Mouse (Mus musculus): ENCODE results near the gene Ptn.

The Ptn gene

DNA sequence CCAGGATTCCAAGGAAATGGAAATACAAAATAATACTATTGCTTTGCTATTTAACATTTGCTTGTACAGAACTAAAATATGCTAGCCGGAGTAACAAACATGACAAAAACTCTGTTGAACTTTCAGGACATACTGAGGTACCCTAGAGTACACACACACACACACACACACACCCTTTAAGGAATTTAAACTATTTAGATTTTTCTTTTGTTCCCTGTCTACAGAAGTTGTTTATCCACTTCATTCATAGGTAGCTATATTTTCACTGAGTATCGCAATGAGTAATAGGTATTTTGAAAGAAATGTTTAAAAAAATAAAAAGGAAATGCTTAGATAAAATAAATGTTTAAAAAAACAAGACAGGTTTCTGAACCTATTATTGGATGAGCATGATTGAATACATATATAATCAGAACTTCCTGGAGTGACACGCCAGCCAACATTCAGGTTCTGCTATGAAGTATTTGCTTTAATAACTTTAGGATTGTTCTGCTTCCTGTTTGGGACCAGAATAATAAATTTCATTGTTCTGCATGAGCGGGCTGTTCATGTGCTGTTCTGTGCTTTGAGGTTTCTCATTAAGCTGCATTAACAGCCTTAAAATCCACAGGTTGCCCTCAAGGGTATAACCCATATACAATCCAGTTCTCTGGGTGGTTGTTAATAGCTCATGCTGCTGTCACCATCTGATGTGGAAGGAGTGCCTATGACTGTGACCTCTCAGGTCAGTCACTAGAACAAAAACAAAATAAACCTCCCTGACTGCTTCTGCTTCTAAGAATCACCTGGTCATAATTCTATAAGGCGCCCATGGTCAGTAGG, 32.3 kb upstream of the Ptn start:
- Histone ChIP-seq H3K36me3 (ENCODE audit: insufficient read depth, low read length) (no peaks in the 10 kb centered on the region), H3K4me3 (replicated peaks; ENCODE audit: low read length) (no peak overlapping the region), H3K27me3 (ENCODE audit: insufficient read depth, low read length) (no peaks in the 10 kb centered on the region), H3K9me3 (ENCODE audit: low read length) (no peaks in the 10 kb centered on the region), H3K4me1 (replicated peaks; ENCODE audit: low read depth, low read length) (no peaks in the 10 kb centered on the region)
- TF ChIP-seq POU5F1 (IDR thresholded peaks at IDR 0.05; ENCODE audit: borderline replicate concordance, low read length) (no peak), NANOG (IDR thresholded peaks at IDR 0.05; ENCODE audit: borderline replicate concordance, low read length) (no peak), CTCF (conservative IDR thresholded peaks at IDR 0.05; ENCODE audit: low read length) (no peak)

- Histone ChIP-seq H3K4me3 (replicated peaks; ENCODE audit: low read length) (no peak overlapping the region), H3K9me3 (ENCODE audit: low read length) (no peaks in the 10 kb centered on the region), H3K27me3 (ENCODE audit: insufficient read depth, low read length) (no peaks in the 10 kb centered on the region), H3K36me3 (ENCODE audit: insufficient read depth, low read length) (no peaks in the 10 kb centered on the region), H3K4me1 (replicated peaks; ENCODE audit: low read depth, low read length) (no peaks in the 10 kb centered on the region)
- no peak for TF ChIP-seq CTCF (conservative IDR thresholded peaks at IDR 0.05; ENCODE audit: low read length)
- TF ChIP-seq NANOG (IDR thresholded peaks at IDR 0.05; ENCODE audit: borderline replicate concordance, low read length), result no peak
- TF ChIP-seq POU5F1 (IDR thresholded peaks at IDR 0.05; ENCODE audit: borderline replicate concordance, low read length), result no peak
These were observed 31.7 kb upstream of the Ptn start for GRCm38 (mm10) chr6:36841701-36842100.

- Histone ChIP-seq H3K36me3 (ENCODE audit: insufficient read depth, low read length) (no peaks in the 10 kb centered on the region), H3K4me1 (replicated peaks; ENCODE audit: low read depth, low read length) (no peaks in the 10 kb centered on the region), H3K27me3 (ENCODE audit: insufficient read depth, low read length) (no peaks in the 10 kb centered on the region), H3K4me3 (replicated peaks; ENCODE audit: low read length) (no peak overlapping the region), H3K9me3 (ENCODE audit: low read length) (no peaks in the 10 kb centered on the region)
- no peak for TF ChIP-seq POU5F1 (IDR thresholded peaks at IDR 0.05; ENCODE audit: borderline replicate concordance, low read length)
- no peak for TF ChIP-seq CTCF (conservative IDR thresholded peaks at IDR 0.05; ENCODE audit: low read length)
- no peak for TF ChIP-seq NANOG (IDR thresholded peaks at IDR 0.05; ENCODE audit: borderline replicate concordance, low read length)
These were observed 31.2 kb upstream of the Ptn start for GRCm38 (mm10) chr6:36841174-36841573.

GRCm38 (mm10) chr6:36838747-36839146, 28.7 kb upstream of the Ptn start:
- Histone ChIP-seq H3K27me3 (ENCODE audit: insufficient read depth, low read length) (no peaks in the 10 kb centered on the region), H3K4me3 (replicated peaks; ENCODE audit: low read length) (no peak overlapping the region), H3K36me3 (ENCODE audit: insufficient read depth, low read length) (no peaks in the 10 kb centered on the region), H3K4me1 (replicated peaks; ENCODE audit: low read depth, low read length) (no peaks in the 10 kb centered on the region), H3K9me3 (ENCODE audit: low read length) (no peaks in the 10 kb centered on the region)
- no peak for TF ChIP-seq NANOG (IDR thresholded peaks at IDR 0.05; ENCODE audit: borderline replicate concordance, low read length)
- no peak for TF ChIP-seq POU5F1 (IDR thresholded peaks at IDR 0.05; ENCODE audit: borderline replicate concordance, low read length)
- TF ChIP-seq CTCF (conservative IDR thresholded peaks at IDR 0.05; ENCODE audit: low read length), result no peak

- TF ChIP-seq POU5F1 (IDR thresholded peaks at IDR 0.05; ENCODE audit: borderline replicate concordance, low read length), result no peak
- no peak for TF ChIP-seq CTCF (conservative IDR thresholded peaks at IDR 0.05; ENCODE audit: low read length)
- TF ChIP-seq NANOG (IDR thresholded peaks at IDR 0.05; ENCODE audit: borderline replicate concordance, low read length), result no peak
These were observed 25.3 kb upstream of the Ptn start for GRCm38 (mm10) chr6:36835351-36835750.

GRCm38 (mm10) chr6:36834695-36835265, 24.8 kb upstream of the Ptn start:
- H3K4me3 ChIP-seq (replicated peaks; ENCODE audit: low read length), result no peak overlapping the region
- no peaks in the 10 kb centered on the region for H3K4me1 ChIP-seq (replicated peaks; ENCODE audit: low read depth, low read length)
- TF ChIP-seq CTCF (conservative IDR thresholded peaks at IDR 0.05; ENCODE audit: low read length), result no peak
- H3K27me3 ChIP-seq (ENCODE audit: insufficient read depth, low read length), result no peaks in the 10 kb centered on the region
- H3K36me3 ChIP-seq (ENCODE audit: insufficient read depth, low read length), result no peaks in the 10 kb centered on the region
- H3K9me3 ChIP-seq (ENCODE audit: low read length), result no peaks in the 10 kb centered on the region

More at GRCm38 (mm10) chr6:36835351-36835750, 25.3 kb upstream of the Ptn start:
- Histone ChIP-seq H3K4me1 (replicated peaks; ENCODE audit: low read depth, low read length) (no peaks in the 10 kb centered on the region), H3K9me3 (ENCODE audit: low read length) (no peaks in the 10 kb centered on the region), H3K4me3 (replicated peaks; ENCODE audit: low read length) (no peak overlapping the region), H3K27me3 (ENCODE audit: insufficient read depth, low read length) (no peaks in the 10 kb centered on the region), H3K36me3 (ENCODE audit: insufficient read depth, low read length) (no peaks in the 10 kb centered on the region)

GRCm38 (mm10) chr6:36832681-36833080, 22.7 kb upstream of the Ptn start:
- no peaks in the 10 kb centered on the region for H3K27me3 ChIP-seq (ENCODE audit: insufficient read depth, low read length)
- peaks cover 11% of the 10 kb centered on the region for H3K9me3 ChIP-seq (ENCODE audit: low read length)

GRCm38 (mm10) chr6:36832207-36832606, 22.2 kb upstream of the Ptn start:
- Histone ChIP-seq H3K9me3 (ENCODE audit: low read length) (peaks cover 14% of the 10 kb centered on the region), H3K27me3 (ENCODE audit: insufficient read depth, low read length) (no peaks in the 10 kb centered on the region), H3K4me1 (replicated peaks; ENCODE audit: low read depth, low read length) (no peaks in the 10 kb centered on the region), H3K36me3 (ENCODE audit: insufficient read depth, low read length) (no peaks in the 10 kb centered on the region), H3K4me3 (replicated peaks; ENCODE audit: low read length) (no peak overlapping the region)
- TF ChIP-seq CTCF (conservative IDR thresholded peaks at IDR 0.05; ENCODE audit: low read length), result no peak
- TF ChIP-seq NANOG (IDR thresholded peaks at IDR 0.05; ENCODE audit: borderline replicate concordance, low read length), result no peak
- no peak for TF ChIP-seq POU5F1 (IDR thresholded peaks at IDR 0.05; ENCODE audit: borderline replicate concordance, low read length)

More at GRCm38 (mm10) chr6:36832681-36833080, 22.7 kb upstream of the Ptn start:
- TF ChIP-seq NANOG (IDR thresholded peaks at IDR 0.05; ENCODE audit: borderline replicate concordance, low read length) (no peak), POU5F1 (IDR thresholded peaks at IDR 0.05; ENCODE audit: borderline replicate concordance, low read length) (no peak), CTCF (conservative IDR thresholded peaks at IDR 0.05; ENCODE audit: low read length) (no peak)
- Histone ChIP-seq H3K36me3 (ENCODE audit: insufficient read depth, low read length) (no peaks in the 10 kb centered on the region), H3K4me1 (replicated peaks; ENCODE audit: low read depth, low read length) (no peaks in the 10 kb centered on the region), H3K4me3 (replicated peaks; ENCODE audit: low read length) (no peak overlapping the region)

Measured in E14TG2a.4 (cell line).